Mouse (Mus musculus) hindbrain, embryonic 15.5 days (tissue): ENCODE measurements at regions not wholly inside any gene's neighbourhood (a gene's known extent, or its start where the extent isn't known, plus 50 kb on each side); places are given as distances from the start of the nearest gene placed in this dataset. TPM values are rescaled to one million over a fixed set of nuclear protein-coding genes. Genes with fewer than 3 reads are reported as not detected.

Experiments used
- microRNA-seq: library from miRNA; unstranded; fragments of <30 nt; microRNA quantifications from one replicate; pipeline ENCODE4, GENCODE M21; 2016

Small RNA genes lying in the stretch of these regions (microRNA-seq; reads per million reads assigned to microRNA genes)
- gene Gm27690 = not detected
